Mouse (Mus musculus) hindbrain, postnatal 0 days (tissue): Measurements from ENCODE around the gene Pde6g. TPM values are rescaled to one million over a fixed set of nuclear protein-coding genes. Genes with fewer than 3 reads are reported as not detected.

Experiments
- ATAC-seq: fragments of 200-750 bp; cut with Nextera tagmentation; 2 replicates; pipeline ENCODE4 v1.8.0; 2017; ENCODE audit warnings: mild to moderate bottlenecking, moderate TSS enrichment, moderate library complexity
- DNase-seq: peaks from one replicate; pipeline ENCODE4 v3.0.0-alpha.2; 2015; ENCODE audit warnings: low spot score
- H3K27ac ChIP-seq: fragments of 300-500 bp; sonication (generic); 2 replicates; pipeline ENCODE4 v1.5.1; 2014; ENCODE audit warnings: mild to moderate bottlenecking
- H3K27me3 ChIP-seq: fragments of 300-500 bp; sonication (generic); 2 replicates; pipeline ENCODE4 v1.6.1; 2014; ENCODE audit warnings: low read length, mixed read lengths; ENCODE audit not compliant: insufficient read depth
- H3K36me3 ChIP-seq: fragments of 300-500 bp; sonication (generic); 2 replicates; pipeline ENCODE4 v1.6.1; 2014; ENCODE audit warnings: low read length, mixed read lengths; ENCODE audit not compliant: insufficient read depth
- H3K4me1 ChIP-seq: fragments of 300-500 bp; sonication (generic); 2 replicates; pipeline ENCODE4 v1.6.1; 2014; ENCODE audit warnings: antibody characterized with exemption, low read length, mixed read lengths; ENCODE audit not compliant: insufficient read depth
- H3K4me2 ChIP-seq: fragments of 300-500 bp; sonication (generic); 2 replicates; pipeline ENCODE4 v1.6.1; 2014; ENCODE audit warnings: low read depth, mild to moderate bottlenecking, low read length, moderate library complexity, mixed read lengths
- H3K4me3 ChIP-seq: fragments of 300-500 bp; sonication (generic); 2 replicates; pipeline ENCODE4 v1.5.1; 2014; ENCODE audit warnings: low read length
- H3K9ac ChIP-seq: fragments of 300-500 bp; sonication (generic); replicated peaks from 2 replicates; pipeline ENCODE4 v1.6.1; 2014; ENCODE audit warnings: mild to moderate bottlenecking, low read length, moderate library complexity, mixed read lengths
- H3K9me3 ChIP-seq: fragments of 300-500 bp; sonication (generic); 2 replicates; pipeline ENCODE4 v1.6.1; 2016; ENCODE audit warnings: low read length, mixed read lengths
- CTCF ChIP-seq: IDR thresholded peaks from 2 replicates; pipeline ENCODE4 v1.5.1; 2016; ENCODE audit warnings: antibody characterized with exemption, control low read depth, low read depth
- WGBS: fragments of 180-500 bp; shearing (Covaris S2); extraction: QIAGEN DNeasy Blood & Tissue Kit; methylation state at CpG from one replicate; pipeline ENCODE4 v1.1.7; 2014; 5-methylcytosine and 5-hydroxymethylcytosine counted together
- polyA plus RNA-seq: library from polyadenylated mRNA; unstranded; fragments of >200 nt; fragmentation: Nextera tagmentation; extraction: Ambion mirVana; gene quantifications from 2 replicates; pipeline ENCODE4 v1.2.1, GENCODE M21; 2015
- total RNA-seq: library from RNA; depleted of rRNA; stranded (reverse); fragments of >200 nt; gene quantifications from 2 replicates; pipeline ENCODE4 v1.2.3, GENCODE M21; 2014

The Pde6g gene
- total and polyA plus RNA-seq, 2 experiments from 2014 or later: 0.23 TPM; not detected in 1

GRCm38 (mm10) chr11:120458847-120459597 lies 5.7 kb upstream of the Pde6g start:
- Histone ChIP-seq H3K9me3 (no peaks in the 10 kb centered on the region), H3K27me3 (no peaks in the 10 kb centered on the region), H3K36me3 (peaks cover 16% of the 10 kb centered on the region; the same call in 1 of the 2 replicates), H3K4me1 (peaks cover 8% of the 10 kb centered on the region; the same call in 1 of the 2 replicates), H3K4me2 (peak overlapping the region; percentile 93), H3K4me3 (peak overlapping the region; percentile 49), H3K27ac (peak overlapping the region; percentile 76; the same call in 1 of the 2 replicates), H3K9ac (peak overlapping the region; percentile 66)
- DNase-seq (no peak), ATAC-seq (no peak)
- WGBS: 65% methylated on average over 6 of the region's 6 CpGs
- peak; percentile 39 for TF ChIP-seq CTCF

GRCm38 (mm10) chr11:120457772-120458751 lies 4.8 kb upstream of the Pde6g start, which contains the start of the genes Oxld1 and Ccdc137:
Gene Oxld1 (minus strand): TSS chr11:120458068.
Gene Ccdc137 (plus strand): TSS chr11:120458115.
- DNase-seq (peak; percentile 93), ATAC-seq (peak; percentile 93)
- Histone ChIP-seq H3K27me3 (no peaks in the 10 kb centered on the region), H3K36me3 (peaks cover 16% of the 10 kb centered on the region; the same call in 1 of the 2 replicates), H3K4me2 (peak within 1 kb of the TSS; percentile 93), H3K9me3 (no peaks in the 10 kb centered on the region), H3K4me3 (peak within 1 kb of the TSS; percentile 49), H3K27ac (peak within 1 kb of the TSS; percentile 76), H3K4me1 (peaks cover 8% of the 10 kb centered on the region; the same call in 1 of the 2 replicates), H3K9ac (peak within 1 kb of the TSS; percentile 66)
- WGBS: 5% methylated on average over 62 of the region's 62 CpGs
- TF ChIP-seq CTCF: no peak

GRCm38 (mm10) chr11:120457370-120457769 lies 4.1 kb upstream of the Pde6g start:
- Histone ChIP-seq H3K4me1 (peaks cover 8% of the 10 kb centered on the region; the same call in 1 of the 2 replicates), H3K9me3 (no peaks in the 10 kb centered on the region), H3K4me3 (peak overlapping the region; percentile 49), H3K27ac (peak overlapping the region; percentile 76), H3K4me2 (peak overlapping the region; percentile 93), H3K36me3 (peaks cover 16% of the 10 kb centered on the region; the same call in 1 of the 2 replicates), H3K27me3 (no peaks in the 10 kb centered on the region), H3K9ac (peak overlapping the region; percentile 66)
- no peak for DNase-seq
- TF ChIP-seq CTCF: no peak
- 34% methylated on average over 14 of the region's 14 CpGs for whole genome bisulfite sequencing
- 0 out of 2 replicates have a peak, but pooled peaks have one; percentile 1 for ATAC-seq

- peaks cover 8% of the 10 kb centered on the region; the same call in 1 of the 2 replicates for H3K4me1 ChIP-seq
- no peak overlapping the region for H3K27ac ChIP-seq
- no peak overlapping the region for H3K4me2 ChIP-seq
- ATAC-seq (no peak), DNase-seq (no peak)
- H3K9ac ChIP-seq: no peak overlapping the region
- TF ChIP-seq CTCF: no peak
- H3K27me3 ChIP-seq: no peaks in the 10 kb centered on the region
- H3K9me3 ChIP-seq: no peaks in the 10 kb centered on the region
- H3K36me3 ChIP-seq: no peaks in the 10 kb centered on the region
- WGBS: 95% methylated on average over 7 of the region's 7 CpGs
- H3K4me3 ChIP-seq: no peak overlapping the region
Observed at GRCm38 (mm10) chr11:120455413-120455812, 2.1 kb upstream of the Pde6g start.

GRCm38 (mm10) chr11:120454965-120455364 lies 1.7 kb upstream of the Pde6g start:
- Histone ChIP-seq H3K4me2 (no peak overlapping the region), H3K36me3 (no peaks in the 10 kb centered on the region), H3K9me3 (no peaks in the 10 kb centered on the region), H3K27ac (no peak overlapping the region), H3K27me3 (no peaks in the 10 kb centered on the region), H3K4me1 (peaks cover 8% of the 10 kb centered on the region; the same call in 1 of the 2 replicates), H3K9ac (no peak overlapping the region), H3K4me3 (no peak overlapping the region)
- 96% methylated on average over 4 of the region's 4 CpGs for WGBS
- DNase-seq (no peak), ATAC-seq (no peak)
- no peak for TF ChIP-seq CTCF

GRCm38 (mm10) chr11:120452246-120452645 lies 1.1 kb downstream of the Pde6g start:
- Histone ChIP-seq H3K4me3 (no peak overlapping the region), H3K9ac (no peak overlapping the region), H3K4me2 (no peak overlapping the region), H3K27ac (no peak overlapping the region), H3K9me3 (no peaks in the 10 kb centered on the region), H3K36me3 (no peaks in the 10 kb centered on the region), H3K4me1 (0 out of 2 replicates have a peak, but pooled peaks cover 4% of the 10 kb centered on the region), H3K27me3 (no peaks in the 10 kb centered on the region)
- TF ChIP-seq CTCF: no peak
- WGBS: 68% methylated on average over 3 of the region's 3 CpGs
- ATAC-seq: no peak
- DNase-seq: no peak
